Mouse (Mus musculus) MEL-GATA-1-ER (cell line): ENCODE results near the gene Adora1.

Source experiments
- DNase-seq: peaks from one replicate; pipeline ENCODE4 v3.0.0-alpha.2; 2012; ENCODE audit warnings: low read depth; ENCODE audit errors: extremely low read depth

Gene Adora1

GRCm38 (mm10) chr1:134216629-134216971 lies 18.6 kb downstream of the Adora1 start:
- DNase-seq, result no peak

GRCm38 (mm10) chr1:134215751-134216628 lies 19.2 kb downstream of the Adora1 start:
- DNase-seq, result no peak

GRCm38 (mm10) chr1:134215059-134215458 lies 20.2 kb downstream of the Adora1 start:
- no peak for DNase-seq

GRCm38 (mm10) chr1:134213405-134213804 lies 21.8 kb downstream of the Adora1 start:
- DNase-seq, result peak; percentile 87

GRCm38 (mm10) chr1:134212351-134212750 lies 22.9 kb downstream of the Adora1 start:
- no peak for DNase-seq

- no peak for DNase-seq
Observed at GRCm38 (mm10) chr1:134211631-134212030, 23.6 kb downstream of the Adora1 start.

GRCm38 (mm10) chr1:134211043-134211442 lies 24.2 kb downstream of the Adora1 start:
- no peak for DNase-seq

GRCm38 (mm10) chr1:134210179-134210755 lies 25.0 kb downstream of the Adora1 start:
- DNase-seq, result no peak

GRCm38 (mm10) chr1:134206085-134206484 lies 29.1 kb downstream of the Adora1 start:
- peak; percentile 52 for DNase-seq

GRCm38 (mm10) chr1:134205296-134206018 lies 29.8 kb downstream of the Adora1 start:
- DNase-seq, result no peak

GRCm38 (mm10) chr1:134204230-134204629 lies 31.0 kb downstream of the Adora1 start:
- DNase-seq, result no peak

- no peak for DNase-seq
Observed at GRCm38 (mm10) chr1:134201751-134202420, 33.3 kb downstream of the Adora1 start.

GRCm38 (mm10) chr1:134200998-134201686 lies 34.1 kb downstream of the Adora1 start:
- DNase-seq, result no peak

- no peak for DNase-seq
Observed at GRCm38 (mm10) chr1:134200481-134200880, 34.8 kb downstream of the Adora1 start.

- no peak for DNase-seq
Observed at GRCm38 (mm10) chr1:134198197-134198995, 36.8 kb downstream of the Adora1 start.

GRCm38 (mm10) chr1:134197325-134197982 lies 37.8 kb downstream of the Adora1 start:
- no peak for DNase-seq

- DNase-seq, result peak; percentile 72
Observed at GRCm38 (mm10) chr1:134196386-134196785, 38.8 kb downstream of the Adora1 start.

GRCm38 (mm10) chr1:134195979-134196378 lies 39.3 kb downstream of the Adora1 start:
- DNase-seq, result no peak

- peak; percentile 56 for DNase-seq
Observed at GRCm38 (mm10) chr1:134195571-134195970, 39.7 kb downstream of the Adora1 start.

- DNase-seq, result no peak
Observed at GRCm38 (mm10) chr1:134195117-134195516, 40.1 kb downstream of the Adora1 start.
